Mouse (Mus musculus) bone marrow macrophage, adult 2 months (primary cell): Measurements from ENCODE around the gene Ldlrap1.

ENCODE experiments used
- CTCF ChIP-seq: IDR thresholded peaks from 2 replicates; pipeline ENCODE4 v1.5.1; 2012; ENCODE audit warnings: low read depth, mild to moderate bottlenecking, low read length, moderate library complexity
- POLR2A ChIP-seq: IDR thresholded peaks from 2 replicates; pipeline ENCODE4 v1.6.1; 2012; ENCODE audit warnings: mild to moderate bottlenecking, low read depth, low read length, borderline replicate concordance

- TF ChIP-seq CTCF (no peak), POLR2A (no peak)
Measured at GRCm38 (mm10) chr4:134800693-134801092, 32.9 kb upstream of the Ldlrap1 start.
